In genomic region chr7:4866631-4867180, GRCm38 (mm10) we compare ENCODE assay signal across 8 mouse cellular contexts. TPM values are rescaled to one million over a fixed set of nuclear protein-coding genes. Genes with fewer than 3 reads are reported as not detected.
DNase-seq lines count a peak whose midpoint lies in the region; ATAC-seq and TF ChIP-seq lines count a peak whose summit lies in the region.

No protein-coding gene starts in this region.

- no peak for TF ChIP-seq EP300 in lung, postnatal 0 days (IDR thresholded peaks at IDR 0.05)

- H3K4me1 ChIP-seq in lung, postnatal 0 days (ENCODE audit: insufficient read depth, low read depth, low read length) = peaks cover 9% of the 10 kb centered on the region
- H3K4me1 ChIP-seq in limb, embryonic 15.5 days = peaks cover 24% of the 10 kb centered on the region
- peaks cover 6% of the 10 kb centered on the region; the same call in 1 of the 2 replicates for H3K4me1 ChIP-seq in small intestine, adult 2 months (ENCODE audit: control insufficient read depth, insufficient read depth, insufficient read length, low read length)

- H3K9me3 ChIP-seq in lung, postnatal 0 days (ENCODE audit: low read length) = no peaks in the 10 kb centered on the region
- no peaks in the 10 kb centered on the region for H3K9me3 ChIP-seq in limb, embryonic 15.5 days

- H3K36me3 ChIP-seq in lung, postnatal 0 days (ENCODE audit: insufficient read depth, low read length) = no peaks in the 10 kb centered on the region
- H3K36me3 ChIP-seq in limb, embryonic 15.5 days = no peaks in the 10 kb centered on the region
- H3K36me3 ChIP-seq in small intestine, adult 2 months (ENCODE audit: control insufficient read depth, insufficient read depth, low read length) = no peaks in the 10 kb centered on the region

- ATAC-seq in lung, postnatal 0 days = no peak
- ATAC-seq in erythroblast, adult 5-6 weeks (replicated peaks; ENCODE audit: low FRiP score, poor library complexity, severe bottlenecking) = 0 out of 2 replicates have a peak, but pooled peaks have one; percentile 6
- ATAC-seq in limb, embryonic 15.5 days (ENCODE audit: insufficient number of reproducible peaks, low FRiP score, low TSS enrichment, low read depth) = no peak

- H3K27me3 ChIP-seq in lung, postnatal 0 days (replicated peaks; ENCODE audit: insufficient read depth, low read length) = no peaks in the 10 kb centered on the region
- no peaks in the 10 kb centered on the region for H3K27me3 ChIP-seq in limb, embryonic 15.5 days
- no peaks in the 10 kb centered on the region for H3K27me3 ChIP-seq in small intestine, adult 2 months (ENCODE audit: control insufficient read depth, insufficient read depth, low read length)

- peak overlapping the region; percentile 80 for H3K27ac ChIP-seq in lung, postnatal 0 days (ENCODE audit: low read length)
- peak overlapping the region; percentile 74 for H3K27ac ChIP-seq in limb, embryonic 15.5 days
- peak overlapping the region; percentile 99 for H3K27ac ChIP-seq in small intestine, adult 2 months (ENCODE audit: insufficient read depth, low read depth, low read length)

- peak; percentile 60 for DNase-seq in lung, postnatal 0 days (ENCODE audit: low spot score)
- no peak for DNase-seq in lung, postnatal 4 days
- no peak for DNase-seq in left cerebral cortex, adult 11 months (ENCODE audit: low spot score)
- DNase-seq in kidney, postnatal 14 days = no peak
- no peak for DNase-seq in cerebellum, postnatal 4 days (ENCODE audit: low spot score in 2 of 2)

- peak overlapping the region; percentile 42 for H3K4me3 ChIP-seq in lung, postnatal 0 days (ENCODE audit: low read depth, low read length)
- peak overlapping the region; percentile 55 for H3K4me3 ChIP-seq in limb, embryonic 15.5 days
- H3K4me3 ChIP-seq in small intestine, adult 2 months (ENCODE audit: low read depth, low read length) = peak overlapping the region; percentile 81

- 20% methylated on average over 10 of the region's 10 CpGs for WGBS in lung, postnatal 0 days
- 43% methylated on average over 10 of the region's 10 CpGs for WGBS in limb, embryonic 15.5 days
- 9% methylated on average over 10 of the region's 10 CpGs for WGBS in small intestine, adult 2 months

- peak overlapping the region; percentile 54 for H3K9ac ChIP-seq in lung, postnatal 0 days (replicated peaks; ENCODE audit: low read depth)
- peak overlapping the region; percentile 24 for H3K9ac ChIP-seq in limb, embryonic 15.5 days

- TF ChIP-seq CTCF in lung, postnatal 0 days (IDR thresholded peaks at IDR 0.05) = no peak
- no peak for TF ChIP-seq CTCF in small intestine, adult 2 months (IDR thresholded peaks at IDR 0.05; ENCODE audit: extremely low read depth, insufficient read length, insufficient replicate concordance, low read depth, low read length)

- H3K4me2 ChIP-seq in lung, postnatal 0 days (replicated peaks; ENCODE audit: low read depth, low read length) = peak overlapping the region; percentile 64
- peak overlapping the region; percentile 59 for H3K4me2 ChIP-seq in limb, embryonic 15.5 days

- no peak for TF ChIP-seq POLR2A in small intestine, adult 2 months (IDR thresholded peaks at IDR 0.05; ENCODE audit: low read depth, low read length)

RNA-seq across cellular contexts. Expression of gene Isoc2b, which starts 3.4 kb away (rescaled TPM):
- polyA plus RNA-seq in lung, postnatal 0 days (2015; fragmentation: Nextera tagmentation; extraction: Ambion mirVana) = 12.7 and 16.1 TPM in 2 replicates
- total RNA-seq in erythroblast, adult 5-6 weeks (2015; ENCODE audit: low replicate concordance) = 2.3 and 3.3 TPM in 2 replicates
- total RNA-seq in erythroblast, adult 5-6 weeks (2017; ENCODE audit: low replicate concordance) = 5.1 and 13.9 TPM in 2 replicates
- 12.7 and 12.9 TPM in 2 replicates for polyA plus RNA-seq in limb, embryonic 15.5 days (2015; fragmentation: Nextera tagmentation; extraction: Ambion mirVana)
- polyA plus RNA-seq in small intestine, adult 2 months (2012; rRNA removed) = 12.4 and 18.9 TPM in 2 replicates

RNA-seq across cellular contexts. Expression of gene Isoc2a, which starts 10.2 kb away (rescaled TPM):
- polyA plus RNA-seq in lung, postnatal 0 days (2015; fragmentation: Nextera tagmentation; extraction: Ambion mirVana) = 0.53 and 0.57 TPM in 2 replicates
- not detected in 2 replicates for total RNA-seq in erythroblast, adult 5-6 weeks (2015; ENCODE audit: low replicate concordance)
- 2.4 and 3.2 TPM in 2 replicates for total RNA-seq in erythroblast, adult 5-6 weeks (2017; ENCODE audit: low replicate concordance)
- 0.86 and 1.0 TPM in 2 replicates for polyA plus RNA-seq in limb, embryonic 15.5 days (2015; fragmentation: Nextera tagmentation; extraction: Ambion mirVana)
- polyA plus RNA-seq in small intestine, adult 2 months (2012; rRNA removed) = 13.4 and 15.5 TPM in 2 replicates

RNA-seq across cellular contexts. Expression of gene Shisa7, which starts 22.2 kb away (rescaled TPM):
- polyA plus RNA-seq in lung, postnatal 0 days (2015; fragmentation: Nextera tagmentation; extraction: Ambion mirVana) = 0.43 and 0.51 TPM in 2 replicates
- total RNA-seq in erythroblast, adult 5-6 weeks (2015; ENCODE audit: low replicate concordance) = not detected in 2 replicates
- not detected in 2 replicates for total RNA-seq in erythroblast, adult 5-6 weeks (2017; ENCODE audit: low replicate concordance)
- 0.32 and 0.46 TPM in 2 replicates for polyA plus RNA-seq in limb, embryonic 15.5 days (2015; fragmentation: Nextera tagmentation; extraction: Ambion mirVana)
- 0.48 and 0.83 TPM in 2 replicates for polyA plus RNA-seq in small intestine, adult 2 months (2012; rRNA removed)

RNA-seq across cellular contexts. Expression of gene Gm36210, which starts 39.6 kb away (rescaled TPM):
- not detected in 2 replicates for polyA plus RNA-seq in lung, postnatal 0 days (2015; fragmentation: Nextera tagmentation; extraction: Ambion mirVana)
- not detected in 2 replicates for total RNA-seq in erythroblast, adult 5-6 weeks (2015; ENCODE audit: low replicate concordance)
- not detected in 2 replicates for total RNA-seq in erythroblast, adult 5-6 weeks (2017; ENCODE audit: low replicate concordance)
- 0.17 TPM in 1 of 2 replicates, not detected in the other for polyA plus RNA-seq in limb, embryonic 15.5 days (2015; fragmentation: Nextera tagmentation; extraction: Ambion mirVana)
- not detected in 2 replicates for polyA plus RNA-seq in small intestine, adult 2 months (2012; rRNA removed)

RNA-seq across cellular contexts. Expression of gene Zfp628, which starts 48.3 kb away (rescaled TPM):
- polyA plus RNA-seq in lung, postnatal 0 days (2015; fragmentation: Nextera tagmentation; extraction: Ambion mirVana) = 2.7 TPM in 2 replicates
- 1.7 and 2.3 TPM in 2 replicates for total RNA-seq in erythroblast, adult 5-6 weeks (2015; ENCODE audit: low replicate concordance)
- 1.5 and 2.0 TPM in 2 replicates for total RNA-seq in erythroblast, adult 5-6 weeks (2017; ENCODE audit: low replicate concordance)
- 3.4 TPM in 2 replicates for polyA plus RNA-seq in limb, embryonic 15.5 days (2015; fragmentation: Nextera tagmentation; extraction: Ambion mirVana)
- polyA plus RNA-seq in small intestine, adult 2 months (2012; rRNA removed) = 15.7 and 41.4 TPM in 2 replicates
